Mouse (Mus musculus) telencephalon, adult 2 months (tissue): ENCODE results near the gene Lrrc15.

Source experiments
- DNase-seq: peaks from one replicate; pipeline ENCODE4 v3.0.0-alpha.2; 2011; ENCODE audit warnings: low read depth, low spot score

Lrrc15 gene

DNA sequence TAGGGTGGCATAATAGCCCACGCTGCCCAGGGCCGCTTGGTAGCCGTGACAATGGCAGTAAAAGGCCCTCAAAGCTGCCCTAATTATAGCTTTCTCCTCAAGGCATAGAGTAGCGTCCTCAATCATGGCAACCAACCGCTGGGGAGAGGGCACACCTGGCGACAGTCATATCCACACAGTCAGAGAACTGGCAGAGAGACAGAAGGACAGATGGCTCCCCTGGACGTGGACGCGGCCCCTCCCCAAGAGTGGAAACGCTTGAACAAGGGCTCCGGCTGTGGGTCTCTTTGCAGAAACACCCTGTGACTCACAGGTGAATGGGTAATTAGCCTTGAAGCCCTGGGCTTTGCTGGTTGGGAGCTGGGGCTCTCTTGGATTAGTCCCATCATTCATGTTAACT lies 4.7 kb downstream of the Lrrc15 start:
- DNase-seq, result no peak

- DNase-seq, result no peak
Measured at GRCm38 (mm10) chr16:30275558-30276340, 7.3 kb downstream of the Lrrc15 start.

GRCm38 (mm10) chr16:30273065-30273464 lies 10.0 kb downstream of the Lrrc15 start:
- DNase-seq, result no peak

DNA sequence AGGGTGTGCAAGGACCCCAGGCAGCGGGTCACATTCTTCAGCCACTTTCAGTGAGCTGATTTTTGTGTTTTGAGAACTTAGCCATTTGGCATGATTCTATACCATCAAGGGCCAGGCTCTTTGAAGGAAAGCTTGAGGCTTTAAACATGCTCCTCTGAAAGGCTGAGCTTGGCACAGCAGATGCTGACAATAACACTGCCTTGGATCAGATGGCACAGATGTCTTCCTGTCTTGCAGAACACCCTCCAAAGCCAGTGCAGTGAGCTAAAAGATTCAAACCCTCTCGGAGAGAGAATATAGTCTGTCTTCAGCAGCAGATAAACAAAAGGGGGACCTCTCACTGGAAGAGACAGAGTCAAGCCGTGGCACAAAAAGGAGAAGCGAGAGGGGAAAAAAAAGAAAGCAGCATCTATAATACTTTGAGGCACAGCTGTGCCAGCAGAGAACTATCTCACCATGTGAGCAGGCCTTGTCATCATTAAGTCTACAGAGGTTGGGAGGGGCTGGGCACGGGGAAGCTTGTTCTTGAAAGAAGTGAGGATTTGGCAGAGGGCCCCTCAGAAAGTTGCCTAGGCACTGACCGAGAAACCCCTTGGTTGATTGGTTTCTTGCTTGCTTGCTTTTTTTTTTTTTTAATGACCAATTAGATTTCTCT lies 11.0 kb downstream of the Lrrc15 start:
- DNase-seq, result peak; percentile 50

DNA sequence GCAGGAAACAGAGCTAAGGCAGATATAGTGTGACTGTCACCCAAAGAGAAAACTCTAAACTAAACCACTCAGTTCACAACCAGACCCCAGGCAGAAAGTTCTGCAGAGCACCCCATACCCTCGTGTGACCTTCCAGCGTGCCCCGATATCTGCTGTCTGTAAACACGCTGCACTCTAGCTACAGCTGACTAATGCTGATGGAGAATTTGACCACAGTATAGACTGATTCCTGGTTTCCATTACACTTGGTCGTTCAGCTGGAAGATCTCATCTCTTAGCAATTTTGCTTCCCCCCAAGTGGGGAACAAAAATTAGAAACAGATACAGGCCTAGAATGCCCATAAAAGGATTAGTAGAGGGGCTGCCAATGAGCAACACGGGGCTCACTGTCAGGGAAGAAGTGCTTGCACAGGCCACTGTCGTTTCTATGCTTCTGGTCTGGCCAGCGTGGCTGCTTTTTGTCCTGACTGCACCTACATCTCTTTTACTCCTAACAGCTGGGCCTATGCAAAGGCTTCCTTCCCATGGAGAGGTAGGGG lies 11.8 kb downstream of the Lrrc15 start:
- DNase-seq, result no peak

GRCm38 (mm10) chr16:30267359-30267758 lies 15.7 kb downstream of the Lrrc15 start, which contains the start of gene Cpn2:
Cpn2 (minus strand) TSS chr16:30267499.
- DNase-seq, result no peak

DNA sequence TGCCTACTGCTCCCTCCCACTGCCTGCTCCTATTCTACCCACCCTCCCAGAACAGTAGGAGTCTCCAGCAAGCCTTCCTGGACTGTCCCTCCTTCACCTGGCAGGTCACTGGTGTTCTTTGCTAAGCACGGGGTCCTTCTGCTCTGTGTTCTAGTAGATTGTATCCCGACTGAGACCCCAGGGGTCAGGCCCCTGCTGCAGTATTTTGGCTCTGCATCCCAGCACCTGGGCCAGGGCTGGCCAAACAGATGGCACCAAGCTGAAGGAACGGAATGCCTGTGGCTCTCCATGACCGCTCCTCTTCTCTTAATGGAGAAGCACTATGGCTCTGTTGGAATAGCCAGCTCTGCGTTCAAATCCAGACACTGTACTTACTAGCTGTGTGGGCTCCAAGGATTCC lies 16.5 kb downstream of the Lrrc15 start:
- no peak for DNase-seq

DNA sequence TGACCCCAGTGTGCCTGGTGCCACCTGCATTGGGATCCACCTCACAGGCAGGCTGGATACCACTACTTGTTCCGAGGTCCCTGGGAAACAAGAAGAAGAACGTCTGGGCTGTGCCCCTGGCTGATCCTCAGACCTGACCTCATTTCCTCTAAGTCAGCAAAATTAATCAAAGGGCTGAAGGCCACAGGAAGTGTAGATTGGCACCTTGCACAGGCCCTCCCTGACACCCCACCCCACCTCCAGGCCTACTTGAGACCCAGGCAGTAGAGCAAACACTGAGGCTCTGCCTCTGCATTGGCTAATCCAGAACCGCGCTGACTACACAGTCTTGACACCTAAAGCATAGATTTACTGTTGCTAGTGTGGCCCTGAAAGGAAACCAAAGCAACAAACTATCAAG lies 17.4 kb downstream of the Lrrc15 start:
- no peak for DNase-seq

GRCm38 (mm10) chr16:30263156-30263555 lies 19.9 kb downstream of the Lrrc15 start:
- DNase-seq, result no peak

GRCm38 (mm10) chr16:30262664-30263063 lies 20.4 kb downstream of the Lrrc15 start:
- no peak for DNase-seq

GRCm38 (mm10) chr16:30262157-30262556 lies 20.9 kb downstream of the Lrrc15 start:
- DNase-seq, result no peak

- no peak for DNase-seq
Measured at GRCm38 (mm10) chr16:30261341-30261740, 21.7 kb downstream of the Lrrc15 start.

- DNase-seq, result no peak
Measured at GRCm38 (mm10) chr16:30260012-30260635, 22.9 kb downstream of the Lrrc15 start.

- no peak for DNase-seq
Measured at GRCm38 (mm10) chr16:30259444-30259843, 23.6 kb downstream of the Lrrc15 start.

GRCm38 (mm10) chr16:30258441-30258840 lies 24.6 kb downstream of the Lrrc15 start:
- DNase-seq, result no peak

DNA sequence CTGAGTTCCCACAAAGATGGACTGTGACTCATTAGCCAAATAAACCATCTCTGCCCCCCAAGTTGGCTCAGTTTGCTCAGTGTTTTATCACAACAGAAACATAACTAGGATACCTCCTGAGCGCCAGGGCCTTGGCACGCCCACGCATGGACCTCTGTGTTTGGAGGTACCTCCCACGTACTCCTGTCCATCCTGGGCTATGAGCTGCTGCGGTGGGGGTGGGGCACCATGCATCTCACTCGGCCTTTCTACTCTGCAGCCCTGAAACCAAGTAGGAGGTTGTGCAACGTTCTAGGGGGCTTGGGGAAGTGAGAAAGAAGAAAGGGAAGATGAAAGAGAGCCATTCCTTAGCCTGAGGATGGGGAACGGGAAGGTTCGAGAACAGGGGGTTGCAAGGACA lies 25.3 kb downstream of the Lrrc15 start:
- DNase-seq, result no peak

GRCm38 (mm10) chr16:30255061-30255460 lies 28.0 kb downstream of the Lrrc15 start:
- no peak for DNase-seq

- no peak for DNase-seq
Measured at GRCm38 (mm10) chr16:30253900-30254299, 29.2 kb downstream of the Lrrc15 start.

DNA sequence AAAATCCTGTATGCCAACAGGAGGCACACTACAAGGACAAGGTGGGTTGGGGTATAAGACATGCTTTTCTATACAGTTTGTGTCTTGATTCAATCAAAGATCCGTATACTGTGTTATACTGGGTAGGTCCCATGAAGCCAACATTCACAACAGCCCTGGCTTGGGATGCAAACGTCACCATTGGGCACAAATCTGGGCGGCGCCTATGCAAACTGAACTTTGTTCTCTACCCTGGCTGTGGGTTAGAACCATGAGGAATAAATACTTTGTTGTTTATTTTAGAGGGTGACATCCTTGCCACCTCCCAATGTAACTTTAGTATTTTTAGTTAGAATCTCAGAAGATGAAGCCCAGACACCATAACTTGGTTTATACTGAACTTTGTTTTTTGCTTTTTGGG lies 29.7 kb downstream of the Lrrc15 start:
- DNase-seq, result no peak

DNA sequence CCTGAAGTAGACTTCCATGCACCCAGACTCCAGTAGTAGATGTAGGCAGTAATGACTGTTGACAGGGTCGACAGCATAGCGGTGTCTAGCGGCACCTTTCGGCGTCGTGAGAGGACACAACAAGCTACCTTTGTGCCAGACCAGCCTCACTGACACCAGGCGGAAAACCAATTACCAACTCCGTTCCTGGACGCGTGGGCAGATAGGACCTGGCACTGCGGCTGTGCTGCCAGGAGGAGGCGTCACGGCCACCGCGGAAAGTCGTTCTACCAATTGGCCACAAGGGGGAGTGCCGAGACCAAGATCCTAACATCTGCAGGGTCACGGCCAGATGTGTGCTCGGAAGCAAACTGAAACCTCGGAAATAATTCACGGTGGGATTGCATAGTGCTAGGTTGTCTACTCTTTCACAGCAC lies 31.0 kb downstream of the Lrrc15 start:
- peak; percentile 45 for DNase-seq

GRCm38 (mm10) chr16:30244037-30244700 lies 38.9 kb downstream of the Lrrc15 start:
- DNase-seq, result no peak

DNA sequence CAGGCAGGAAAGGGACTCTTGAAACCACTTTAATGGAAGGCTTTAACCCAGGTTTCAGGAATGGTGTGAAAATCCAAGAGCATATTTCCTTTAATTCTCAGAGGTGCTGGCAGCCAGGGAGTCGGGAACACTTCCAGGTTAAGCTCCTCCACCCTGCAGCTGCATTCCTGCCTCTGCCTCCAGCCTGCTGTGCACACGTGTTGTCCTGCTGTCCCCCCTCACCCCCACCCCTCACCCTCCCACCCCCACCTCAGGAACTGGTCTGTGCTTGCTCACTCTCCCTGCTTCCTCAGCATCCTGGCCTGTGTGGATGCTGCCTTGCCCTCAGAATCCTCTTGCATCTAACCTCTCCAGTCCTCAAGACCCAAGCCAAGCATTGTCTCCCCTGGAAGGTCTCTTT lies 41.4 kb downstream of the Lrrc15 start:
- no peak for DNase-seq
